8 mouse cellular contexts compared by ENCODE assay signal in genomic region chr9:53404753-53405722, GRCm38 (mm10). TPM values are rescaled to one million over a fixed set of nuclear protein-coding genes. Genes with fewer than 3 reads are reported as not detected.
DNase-seq lines count a peak whose midpoint lies in the region; ATAC-seq and TF ChIP-seq lines count a peak whose summit lies in the region.

No protein-coding gene starts in this region.

- peak; percentile 69 to 78 for DNase-seq in adrenal gland, adult 18-20 months (ENCODE audit: low spot score in 2 of 2)
- peak; percentile 50 to 69 for DNase-seq in frontal cortex, postnatal 36 days (ENCODE audit: low spot score in 2 of 2)
- peak; percentile 91 for DNase-seq in hindbrain, embryonic 14.5 days (ENCODE audit: low spot score)
- peak; percentile 55 to 72 for DNase-seq in layer of hippocampus, postnatal 14 days (ENCODE audit: low spot score in 2 of 2)
- peak; percentile 97 for DNase-seq in lung, postnatal 0 days (ENCODE audit: low spot score)
- DNase-seq in ovary, postnatal 14 days (ENCODE audit: low spot score): peak; percentile 42
- DNase-seq in thymus, postnatal 10 days (ENCODE audit: low spot score in 2 of 2): peak; percentile 79 to 83

- peak overlapping the region; percentile 55 for H3K4me2 ChIP-seq in hindbrain, embryonic 14.5 days (replicated peaks)
- H3K4me2 ChIP-seq in lung, postnatal 0 days (replicated peaks; ENCODE audit: low read depth, low read length): peak overlapping the region; percentile 52

- H3K27me3 ChIP-seq in hindbrain, embryonic 14.5 days (ENCODE audit: control insufficient read depth, insufficient read depth, low read length): no peaks in the 10 kb centered on the region
- H3K27me3 ChIP-seq in lung, postnatal 0 days (replicated peaks; ENCODE audit: insufficient read depth, low read length): no peaks in the 10 kb centered on the region

- no peak for TF ChIP-seq EP300 in lung, postnatal 0 days (IDR thresholded peaks at IDR 0.05)

- no peaks in the 10 kb centered on the region for H3K36me3 ChIP-seq in hindbrain, embryonic 14.5 days (replicated peaks; ENCODE audit: control insufficient read depth, insufficient read depth)
- H3K36me3 ChIP-seq in lung, postnatal 0 days (ENCODE audit: insufficient read depth, low read length): no peaks in the 10 kb centered on the region

- peak overlapping the region; percentile 89 for H3K27ac ChIP-seq in hindbrain, embryonic 14.5 days
- peak overlapping the region; percentile 34 for H3K27ac ChIP-seq in lung, postnatal 0 days (ENCODE audit: low read length)

- TF ChIP-seq CTCF in lung, postnatal 0 days (IDR thresholded peaks at IDR 0.05): no peak

- H3K4me3 ChIP-seq in hindbrain, embryonic 14.5 days (replicated peaks; ENCODE audit: low read length): peak overlapping the region; percentile 34
- H3K4me3 ChIP-seq in lung, postnatal 0 days (ENCODE audit: low read depth, low read length): peak overlapping the region; percentile 22

- peak overlapping the region; percentile 57 for H3K9ac ChIP-seq in hindbrain, embryonic 14.5 days
- H3K9ac ChIP-seq in lung, postnatal 0 days (replicated peaks; ENCODE audit: low read depth): no peak overlapping the region

- no peaks in the 10 kb centered on the region for H3K9me3 ChIP-seq in hindbrain, embryonic 14.5 days (ENCODE audit: control insufficient read depth, low read length)
- no peaks in the 10 kb centered on the region for H3K9me3 ChIP-seq in lung, postnatal 0 days (ENCODE audit: low read length)

- H3K4me1 ChIP-seq in hindbrain, embryonic 14.5 days (replicated peaks; ENCODE audit: control insufficient read depth, insufficient read depth, low read length): peaks cover 27% of the 10 kb centered on the region
- H3K4me1 ChIP-seq in lung, postnatal 0 days (ENCODE audit: insufficient read depth, low read depth, low read length): peaks cover 12% of the 10 kb centered on the region; the same call in 1 of the 2 replicates

- 23% methylated on average over 21 of the region's 21 CpGs for WGBS in hindbrain, embryonic 14.5 days
- 24% methylated on average over 21 of the region's 21 CpGs for WGBS in lung, postnatal 0 days

- peak; percentile 97 for ATAC-seq in common myeloid progenitor, adult 5-6 weeks (replicated peaks; ENCODE audit: low read depth, poor library complexity, severe bottlenecking)
- peak; percentile 94 for ATAC-seq in hindbrain, embryonic 14.5 days (ENCODE audit: low FRiP score)
- ATAC-seq in lung, postnatal 0 days: peak; percentile 76

RNA-seq across cellular contexts. Expression of gene 4930550C14Rik, which starts 2.9 kb away (rescaled TPM):
- 1 to 10 TPM in 1 of 2 experiments, under 1 TPM in 1; 0.74 to 1.5 TPM for total RNA-seq in adrenal gland, adult 18-20 months (2021)
- 1.6 TPM in 1 of 2 replicates, not detected in the other for total RNA-seq in common myeloid progenitor, adult 5-6 weeks (2017)
- polyA plus RNA-seq in hindbrain, embryonic 14.5 days (2014; fragmentation: Nextera tagmentation; extraction: Ambion mirVana): 0.31 TPM in 1 of 2 replicates, not detected in the other
- under 1 TPM in 1 of 2 experiments, not detected in 1; 0.21 TPM for total RNA-seq in layer of hippocampus, postnatal 14 days (2021)
- 2.6 and 2.8 TPM in 2 replicates for polyA plus RNA-seq in lung, postnatal 0 days (2015; fragmentation: Nextera tagmentation; extraction: Ambion mirVana)

RNA-seq across cellular contexts. Expression of gene Kdelc2, which starts 21.2 kb away (rescaled TPM):
- 1 to 10 TPM; 7.9 to 9.3 TPM for total RNA-seq in adrenal gland, adult 18-20 months (2021)
- 7.6 and 8.7 TPM in 2 replicates for total RNA-seq in common myeloid progenitor, adult 5-6 weeks (2017)
- polyA plus RNA-seq in hindbrain, embryonic 14.5 days (2014; fragmentation: Nextera tagmentation; extraction: Ambion mirVana): 6.6 and 7.7 TPM in 2 replicates
- total RNA-seq in layer of hippocampus, postnatal 14 days (2021): 1 to 10 TPM; 5.3 to 6.2 TPM
- 30.2 and 37.3 TPM in 2 replicates for polyA plus RNA-seq in lung, postnatal 0 days (2015; fragmentation: Nextera tagmentation; extraction: Ambion mirVana)

Comparison
In these comparisons a context has a peak if more than half of its experiments do, and no peak if none do; other contexts are left out.
1. Peak in every context shown above with its lines: DNase-seq, ATAC-seq, H3K4me3 ChIP-seq and H3K27ac ChIP-seq.
2. DNase-seq: peak in every context shown above with its lines; median percentile 97 in lung, postnatal 0 days; 91 in hindbrain, embryonic 14.5 days; 81 in thymus, postnatal 10 days; 74 in adrenal gland, adult 18-20 months; 64 in layer of hippocampus, postnatal 14 days; 60 in frontal cortex, postnatal 36 days; 42 in ovary, postnatal 14 days.